Mouse (Mus musculus): ENCODE results near the gene Ces2e.

DNA sequence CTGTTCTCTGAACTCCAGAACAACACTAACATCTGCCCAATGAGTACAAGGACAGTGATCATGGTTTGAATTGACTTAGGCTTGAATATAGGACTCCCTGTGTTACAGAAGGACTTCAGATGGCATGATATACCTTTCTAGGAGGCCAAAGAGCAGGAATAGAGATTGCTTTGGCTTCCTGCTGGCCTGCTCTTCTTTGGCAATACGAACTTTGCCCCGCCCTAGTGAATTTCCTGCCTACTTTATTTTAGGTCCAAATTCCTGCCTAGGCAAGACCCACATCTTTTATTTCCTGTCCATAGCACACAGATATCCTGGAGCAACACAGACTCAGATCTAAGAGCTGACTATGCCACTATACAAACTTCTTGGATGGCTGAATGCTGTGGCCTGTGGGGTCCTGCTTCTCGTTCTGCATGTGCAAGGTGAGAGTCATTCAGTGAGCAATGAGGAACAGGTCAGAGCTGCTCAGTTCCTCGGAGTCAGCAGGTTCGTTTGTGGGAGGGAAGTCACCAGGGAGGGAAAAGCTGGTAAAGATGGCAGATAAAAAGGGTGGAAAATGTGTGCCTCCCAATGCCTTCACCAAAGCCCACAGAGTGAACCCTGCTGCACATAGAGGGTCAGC lies at the start of gene Ces2e:
- no peak for TF ChIP-seq CTCF (IDR thresholded peaks at IDR 0.05; ENCODE audit: extremely low read depth, insufficient read length, insufficient replicate concordance, low read depth, low read length)
- TF ChIP-seq POLR2A (IDR thresholded peaks at IDR 0.05; ENCODE audit: low read depth, low read length) = no peak
